Mouse (Mus musculus): ENCODE measurements around the gene Sema3f.

Sema3f gene

DNA sequence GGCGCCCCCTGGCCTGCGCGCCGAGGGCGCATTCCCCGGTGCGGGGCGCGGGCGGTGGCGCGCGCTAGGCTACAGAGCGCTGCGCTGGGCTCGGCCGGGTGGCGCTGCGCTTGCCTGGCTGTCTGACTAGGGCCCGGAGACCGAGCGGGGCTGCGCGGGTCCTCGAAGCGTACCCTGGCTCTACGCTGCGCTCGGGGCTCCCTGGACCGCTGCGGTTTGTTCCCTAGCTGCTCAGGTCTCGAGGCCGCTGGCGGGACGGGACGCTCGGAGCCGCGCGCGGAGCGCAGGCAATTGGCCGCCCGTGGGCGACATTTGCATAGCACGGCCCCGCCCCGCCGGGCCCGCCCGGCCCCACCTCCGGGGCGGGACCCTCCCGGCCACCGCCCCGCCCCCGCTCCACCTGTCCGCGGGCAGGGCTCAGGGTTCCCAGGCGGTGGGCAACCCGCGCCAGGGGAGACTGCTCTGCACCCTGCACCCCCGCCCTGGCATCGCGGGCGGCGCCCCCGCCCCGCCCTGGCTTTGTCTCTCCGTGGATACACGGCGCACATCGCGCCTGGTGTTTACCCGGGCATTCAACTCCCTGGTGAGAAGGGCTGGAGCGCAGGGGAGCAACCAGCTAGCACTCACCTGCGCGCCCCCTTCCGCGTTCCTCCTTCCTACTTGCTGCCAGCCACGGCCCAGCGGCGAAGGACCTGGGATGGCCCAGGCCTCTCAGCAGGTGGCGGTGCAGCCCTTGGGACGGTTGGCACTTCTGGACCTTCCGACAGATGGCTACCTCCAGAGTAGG lies at the start of gene Sema3f:
Gene Sema3f (minus strand): TSS at position 779 of the 787 bp plus-strand sequence.
- DNase-seq (ENCODE audit: low spot score in 2 of 2) = peak; percentile 79 to 81

DNA sequence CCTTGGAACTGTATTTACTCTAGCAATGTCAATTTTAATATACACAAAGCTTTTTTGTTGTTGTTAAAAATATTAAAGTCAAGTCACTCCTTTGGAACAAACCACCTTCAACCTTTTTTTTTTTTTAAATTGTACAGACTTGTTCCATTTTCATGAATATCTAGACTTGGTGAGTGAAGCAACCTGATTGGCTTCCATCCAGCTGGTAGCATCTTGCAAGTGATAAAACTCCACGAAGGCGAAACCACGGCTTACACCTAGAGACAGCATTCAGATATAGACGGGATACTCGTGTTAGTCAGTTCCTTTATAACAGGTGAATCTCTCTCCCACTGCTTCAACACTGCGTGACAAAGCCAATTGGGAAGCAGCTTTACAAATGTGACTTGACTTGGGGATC lies 49.3 kb upstream of the Sema3f start:
- DNase-seq (ENCODE audit: low spot score in 2 of 2) = no peak

DNA sequence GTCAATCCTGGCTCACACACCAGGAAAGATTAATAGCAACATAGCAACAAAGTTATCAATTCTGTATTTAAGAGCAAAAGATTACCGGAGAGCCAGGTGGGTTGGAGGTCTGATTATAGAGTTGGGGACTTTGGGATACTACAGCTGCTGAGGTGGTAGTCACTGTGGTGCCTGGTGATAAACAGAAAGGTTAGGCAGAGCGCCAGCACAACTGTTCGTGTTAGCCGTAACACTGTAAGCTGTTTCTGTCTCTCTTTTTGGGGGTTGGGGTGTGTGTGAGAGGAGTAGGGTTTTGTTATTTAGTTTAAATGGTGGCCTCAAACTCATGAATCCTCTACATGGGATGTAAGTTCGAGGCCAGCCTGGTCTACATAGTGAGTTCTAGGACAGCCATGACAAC lies 40.1 kb upstream of the Sema3f start:
- DNase-seq (ENCODE audit: low spot score in 2 of 2) = no peak

DNA sequence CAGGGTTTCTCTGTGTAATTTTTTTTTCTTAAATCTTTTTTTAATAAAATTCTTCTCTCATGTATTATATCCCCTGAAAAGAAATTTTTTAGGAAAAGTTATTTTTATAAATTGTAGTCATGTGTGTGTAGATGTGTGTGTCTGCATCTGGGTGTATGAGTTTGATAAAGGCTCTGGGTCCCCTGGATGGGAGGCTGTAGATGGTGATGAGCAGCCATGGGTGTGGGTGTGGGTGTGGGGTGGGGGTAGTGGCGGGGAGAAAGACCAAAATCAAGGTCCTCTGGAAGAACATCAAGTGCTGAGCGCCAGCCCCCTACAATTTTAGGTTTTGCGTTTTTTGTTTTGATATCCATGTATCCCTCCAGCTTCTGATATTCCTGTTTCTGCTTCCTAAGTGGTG lies 37.8 kb upstream of the Sema3f start:
- no peak for DNase-seq (ENCODE audit: low spot score in 2 of 2)

DNA sequence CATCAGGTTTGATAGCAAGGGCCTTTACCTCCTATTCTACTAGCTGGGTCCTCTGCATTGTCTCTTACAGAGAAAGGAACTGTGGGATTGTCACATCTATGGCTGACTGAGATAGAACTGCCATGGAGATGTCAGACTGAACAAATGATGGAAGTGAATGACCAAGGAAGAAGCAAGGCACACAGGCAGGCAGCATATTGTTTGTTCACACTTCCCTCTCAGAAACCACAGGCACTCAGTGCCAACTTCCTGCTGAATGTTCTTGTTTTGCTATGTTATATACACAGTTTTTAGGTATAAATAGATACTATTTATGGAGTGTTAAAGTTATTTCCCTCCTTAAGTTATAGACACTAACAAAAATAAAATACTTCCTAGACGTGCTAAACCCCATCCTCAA lies 37.0 kb upstream of the Sema3f start:
- no peak for DNase-seq (ENCODE audit: low spot score in 2 of 2)

DNA sequence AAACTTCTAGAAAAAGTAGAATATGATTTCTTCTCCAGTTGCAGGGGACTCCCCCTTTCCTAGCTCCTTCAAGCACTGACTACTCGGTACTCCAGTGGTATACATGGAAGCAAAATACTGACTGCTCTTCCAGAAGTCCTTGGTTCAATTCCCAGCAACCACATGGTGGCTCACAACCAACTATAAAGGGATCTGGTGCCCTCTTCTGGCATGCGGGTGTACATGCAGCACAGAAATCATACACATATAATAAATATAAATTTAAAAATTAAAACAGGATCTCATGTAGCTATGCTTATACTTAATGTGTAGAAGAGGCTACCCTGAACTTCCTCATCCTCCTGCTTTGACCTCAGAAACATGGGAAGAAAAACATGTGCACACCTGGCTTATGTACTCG lies 36.4 kb upstream of the Sema3f start:
- DNase-seq (ENCODE audit: low spot score in 2 of 2) = no peak

DNA sequence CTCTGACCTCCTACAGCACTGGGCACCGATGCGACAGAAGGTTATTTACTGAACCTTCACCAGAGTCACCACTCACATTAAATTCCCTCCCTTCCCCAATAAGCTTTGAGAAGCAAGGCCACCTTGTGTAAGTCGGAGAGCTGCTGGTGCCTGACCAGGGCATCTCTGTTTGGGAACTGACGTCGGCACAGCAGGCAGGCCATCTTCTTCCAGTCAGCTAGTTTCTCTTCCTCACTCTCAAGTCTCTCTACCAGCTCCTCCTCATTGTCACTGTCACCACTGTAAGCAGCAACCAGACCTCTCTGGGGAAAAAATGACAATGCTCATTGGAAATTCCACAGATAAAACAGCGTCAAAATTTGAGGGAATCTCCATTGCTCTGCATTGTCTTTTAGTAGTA lies 33.8 kb upstream of the Sema3f start:
- no peak for DNase-seq (ENCODE audit: low spot score in 2 of 2)

DNA sequence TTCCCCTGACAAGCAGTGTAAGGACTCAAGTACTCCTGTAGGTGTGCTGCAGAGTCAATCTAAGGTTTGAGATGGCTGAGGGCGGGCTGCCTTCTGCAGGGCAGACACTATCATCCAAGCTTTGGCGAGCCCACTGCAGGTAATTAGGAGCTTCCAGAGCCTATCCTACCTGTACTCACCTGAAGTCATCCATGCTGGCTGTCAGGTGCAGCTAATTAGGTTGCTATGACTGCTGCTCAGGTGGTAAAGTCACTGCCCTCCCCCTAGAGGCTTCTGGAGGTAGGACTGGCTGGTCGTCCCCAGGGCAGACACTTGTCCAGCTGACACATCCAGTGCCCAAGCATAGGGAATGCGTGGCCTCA lies 28.5 kb upstream of the Sema3f start:
- no peak for DNase-seq (ENCODE audit: low spot score in 2 of 2)

DNA sequence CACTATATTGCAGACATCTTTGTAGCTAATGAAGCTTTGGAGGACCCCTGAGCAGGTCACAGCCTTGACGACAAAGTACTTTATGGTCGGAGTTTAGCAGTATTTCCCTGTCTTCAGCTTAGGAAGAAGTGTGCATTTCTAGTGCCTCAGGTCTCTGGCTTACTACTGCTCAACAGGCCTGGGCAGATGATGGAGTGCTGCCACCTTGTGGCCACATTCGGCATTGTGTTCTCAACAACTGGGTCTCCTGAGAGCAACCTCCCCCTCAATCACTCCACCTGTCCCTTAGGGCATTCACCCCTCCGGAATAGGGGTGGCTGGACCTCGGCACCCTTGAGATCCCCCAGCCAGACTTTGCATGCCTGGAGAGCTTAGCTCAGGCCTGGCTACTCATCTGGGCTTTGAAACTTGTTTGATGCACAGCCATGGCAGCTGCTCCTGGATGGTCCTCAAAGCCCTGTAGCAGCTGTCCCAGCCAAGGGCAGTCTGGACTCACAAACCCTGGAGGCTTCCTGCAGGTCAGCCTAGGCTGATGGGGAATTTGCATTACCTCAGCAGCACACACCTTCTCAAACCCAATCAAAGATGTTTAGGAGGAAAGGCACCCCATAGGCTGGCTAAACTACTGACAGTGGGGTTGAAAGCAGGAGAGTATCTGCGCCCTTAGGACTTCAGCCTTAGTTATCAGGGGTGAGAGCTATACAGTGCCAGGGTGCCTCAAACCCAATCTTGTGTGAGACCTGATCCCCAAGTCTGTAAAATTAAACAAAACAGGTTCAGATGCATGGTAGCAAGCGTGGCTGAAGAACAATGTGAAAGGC lies 28.0 kb upstream of the Sema3f start:
- peak; percentile 78 to 90 for DNase-seq (ENCODE audit: low spot score in 2 of 2)

DNA sequence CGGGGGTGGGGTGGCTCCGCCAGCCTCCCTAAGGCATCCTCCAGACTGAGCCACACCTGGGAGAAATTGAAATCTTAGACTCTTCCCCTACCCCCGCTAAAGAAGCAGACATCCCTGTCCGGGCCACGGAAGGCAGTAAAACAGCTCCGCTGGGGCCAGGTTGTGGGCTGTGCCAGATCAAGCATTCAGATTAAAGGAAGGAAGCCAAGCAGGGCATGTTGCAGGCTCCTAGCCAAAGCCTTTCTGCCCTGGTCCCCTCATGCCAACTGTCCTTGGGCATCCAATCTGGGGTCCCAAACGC lies 25.9 kb upstream of the Sema3f start:
- DNase-seq (ENCODE audit: low spot score in 2 of 2) = no peak

DNA sequence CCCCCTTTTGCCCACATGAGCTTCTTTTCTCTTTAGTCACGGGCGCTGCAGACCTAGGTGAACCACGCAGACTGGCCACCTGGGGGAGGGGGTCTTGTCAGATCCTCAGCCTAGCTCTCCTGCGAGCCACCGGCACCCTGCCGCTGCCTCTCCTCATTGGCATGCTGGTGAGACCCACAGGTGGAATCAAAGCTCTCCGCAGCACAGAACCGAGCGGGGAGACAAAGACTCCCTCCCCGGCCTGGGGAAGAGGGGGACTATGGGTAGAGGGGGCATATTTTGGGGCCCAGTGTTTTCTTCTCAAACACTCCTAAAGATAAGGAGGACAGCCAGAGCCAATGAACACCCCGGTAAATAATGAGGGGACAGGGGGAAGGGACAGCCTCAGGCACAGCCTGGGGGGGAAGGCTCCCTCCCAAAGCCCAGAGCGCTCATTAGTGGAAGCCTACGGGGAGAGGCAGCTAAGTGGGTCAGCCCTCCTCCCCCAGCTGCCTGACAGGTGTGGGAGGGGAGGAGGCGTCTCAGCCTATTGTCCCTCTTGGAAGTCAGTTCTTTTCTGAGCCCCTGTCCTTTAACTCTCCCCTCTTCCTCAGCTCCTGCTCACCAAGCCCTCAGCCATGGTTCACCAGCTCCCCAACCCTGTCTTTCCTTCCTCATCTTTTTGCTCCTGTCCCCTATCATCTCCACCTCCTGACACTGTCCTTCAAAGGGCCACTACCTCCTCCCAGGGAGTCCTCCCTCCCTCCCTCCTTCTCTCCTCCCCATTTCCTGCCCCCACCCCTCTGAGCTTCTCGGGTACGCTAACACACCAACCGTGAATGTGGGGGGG lies 25.3 kb upstream of the Sema3f start:
- DNase-seq (ENCODE audit: low spot score in 2 of 2) = no peak

DNA sequence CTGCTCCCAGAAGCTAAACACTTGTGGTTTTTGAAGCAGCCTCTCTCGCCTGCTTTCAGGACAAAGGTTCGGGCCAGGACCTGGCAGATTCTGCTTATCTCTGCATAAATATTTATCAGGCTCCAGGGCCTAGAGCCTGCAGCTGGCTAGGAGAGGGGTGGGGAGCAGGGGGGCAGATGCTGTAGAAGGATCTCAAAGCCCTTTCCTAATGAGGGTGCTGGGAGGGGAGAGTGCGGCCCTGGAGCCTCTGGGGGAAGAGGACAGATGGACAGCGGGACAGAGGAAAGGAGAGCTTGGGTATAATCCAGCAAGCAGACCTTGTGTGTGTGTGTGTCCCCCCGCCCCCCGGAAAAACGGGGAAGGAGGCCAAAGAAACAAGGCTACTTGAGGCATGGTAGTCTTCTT lies 24.3 kb upstream of the Sema3f start:
- DNase-seq (ENCODE audit: low spot score in 2 of 2) = no peak

DNA sequence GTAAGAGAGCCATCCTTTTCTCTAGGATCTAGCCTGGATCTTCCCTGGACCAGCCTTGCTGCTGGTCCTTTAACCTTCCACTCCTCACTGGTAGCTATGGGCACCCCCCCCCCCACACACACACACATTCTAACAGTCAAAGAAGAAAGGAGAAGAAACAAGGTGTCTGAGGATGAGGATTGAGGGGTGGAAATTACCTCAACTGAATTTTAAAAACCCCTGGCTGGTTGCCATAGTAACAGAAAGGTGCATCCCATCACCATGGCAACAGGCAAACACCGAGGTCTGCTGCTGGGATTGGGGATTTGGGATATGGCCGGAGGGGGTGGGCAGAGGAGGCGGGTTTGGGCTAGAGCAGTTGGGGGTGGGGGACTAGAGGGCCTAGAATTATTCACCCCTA lies 19.4 kb upstream of the Sema3f start:
- no peak for DNase-seq (ENCODE audit: low spot score in 2 of 2)

DNA sequence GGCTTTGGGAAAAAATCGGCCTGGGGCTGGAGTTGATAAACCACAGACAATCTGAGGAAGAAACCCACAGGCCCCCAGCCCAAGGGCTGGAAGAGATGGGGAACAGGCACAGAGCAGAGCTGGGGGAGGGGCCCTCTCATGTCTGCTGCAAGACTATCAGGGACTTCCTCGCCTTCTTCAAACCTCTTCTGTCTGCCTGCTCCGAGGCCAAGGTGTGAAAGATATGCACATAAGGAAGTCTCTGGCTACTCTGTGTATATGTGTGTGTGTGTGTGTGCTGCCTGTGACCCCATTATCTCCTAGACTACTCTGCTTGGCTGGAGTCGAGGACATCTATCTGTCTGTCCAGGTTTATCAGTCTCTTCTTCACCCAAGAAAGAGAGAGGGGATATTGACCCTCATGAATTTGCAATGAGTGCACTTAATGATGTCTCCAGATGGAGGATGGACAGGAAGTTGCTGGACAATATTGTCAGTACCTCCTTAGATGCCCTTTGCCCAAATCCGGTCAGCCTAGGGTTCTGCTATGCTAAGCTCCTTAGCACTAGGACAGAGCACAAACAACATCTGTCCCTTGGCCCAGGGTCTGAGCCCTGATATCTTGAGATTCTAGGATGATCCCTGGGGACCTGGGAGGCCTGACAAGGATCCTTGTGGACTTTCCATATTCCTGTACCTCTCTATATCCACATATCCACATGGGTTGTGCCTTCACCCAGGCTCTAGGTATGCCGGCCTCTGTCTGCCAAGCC lies 18.8 kb upstream of the Sema3f start:
- DNase-seq (ENCODE audit: low spot score in 2 of 2) = no peak

DNA sequence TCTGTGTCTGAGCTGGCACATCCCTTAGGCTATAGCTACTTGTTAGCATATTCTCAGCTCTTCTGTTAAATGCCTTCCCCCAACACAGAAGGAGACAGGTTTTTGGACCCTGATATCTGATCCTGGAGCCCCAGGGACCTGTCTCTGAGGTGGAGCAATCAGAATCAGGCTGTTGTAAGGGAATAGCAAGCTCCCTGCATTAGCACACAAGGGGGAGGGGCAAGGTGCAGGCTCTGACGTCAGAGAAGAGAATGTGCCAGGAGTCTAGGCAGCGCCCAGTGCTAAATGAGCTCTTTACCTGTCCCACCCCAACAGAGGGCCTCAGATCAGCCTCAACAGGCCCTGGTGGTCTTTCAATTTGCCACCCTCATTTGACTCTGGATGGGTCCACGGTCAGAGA lies 16.8 kb upstream of the Sema3f start:
- DNase-seq (ENCODE audit: low spot score in 2 of 2) = no peak

DNA sequence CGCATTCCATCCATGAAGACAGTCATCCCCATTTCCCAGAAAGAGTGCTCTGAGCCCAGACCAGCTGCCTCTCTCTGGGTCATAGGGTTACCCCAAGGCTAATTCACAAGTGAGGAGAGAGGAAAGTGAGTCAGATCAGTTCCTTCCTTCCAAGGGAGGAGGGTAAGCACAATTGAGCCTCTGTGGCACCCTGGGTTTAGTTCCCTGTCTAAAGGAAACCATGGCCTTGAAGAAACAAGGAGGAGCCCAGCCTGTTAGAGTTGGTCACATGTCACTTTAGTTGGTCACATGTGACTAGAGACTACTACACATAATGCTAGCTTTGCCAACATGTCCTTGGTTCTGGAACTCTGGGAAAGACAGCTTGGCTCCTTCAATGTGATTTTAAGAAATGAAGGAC lies 14.5 kb upstream of the Sema3f start:
- DNase-seq (ENCODE audit: low spot score in 2 of 2) = no peak

DNA sequence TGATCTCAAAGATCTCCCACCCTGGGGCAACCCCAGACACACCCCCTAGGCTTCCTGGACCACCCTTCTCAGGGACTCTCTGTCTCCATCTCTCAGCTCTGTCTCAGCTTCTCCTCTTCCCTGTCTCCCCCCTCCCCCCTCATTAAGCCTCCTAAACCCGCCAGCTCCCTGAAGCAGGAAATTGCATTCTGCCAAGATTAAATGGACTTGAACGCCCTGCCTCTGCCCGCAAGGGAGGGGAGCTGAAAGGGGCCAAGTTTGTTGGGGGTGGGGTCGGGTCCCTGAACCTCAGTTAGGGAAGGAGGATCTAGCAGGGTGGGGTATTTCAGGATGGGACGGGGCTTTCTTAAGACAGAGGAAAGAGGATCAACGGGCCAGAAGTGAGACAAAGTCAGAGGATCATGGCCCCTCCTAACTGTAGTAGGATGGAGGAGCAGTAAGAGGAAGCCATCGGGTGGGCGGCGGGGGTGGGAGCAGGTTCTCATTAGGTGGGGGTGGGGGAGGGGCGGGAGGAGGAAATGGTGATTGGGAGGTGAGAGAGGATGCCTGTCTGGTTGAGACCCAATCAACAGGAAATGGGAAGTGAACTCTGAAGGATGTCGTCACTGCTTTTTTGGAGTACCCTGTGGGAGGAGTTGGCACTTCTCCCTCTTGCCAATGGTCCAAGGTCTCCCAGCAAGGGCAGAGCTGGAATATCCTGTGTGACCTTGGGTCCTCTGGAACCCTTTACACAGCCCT lies 13.7 kb upstream of the Sema3f start:
- no peak for DNase-seq (ENCODE audit: low spot score in 2 of 2)

DNA sequence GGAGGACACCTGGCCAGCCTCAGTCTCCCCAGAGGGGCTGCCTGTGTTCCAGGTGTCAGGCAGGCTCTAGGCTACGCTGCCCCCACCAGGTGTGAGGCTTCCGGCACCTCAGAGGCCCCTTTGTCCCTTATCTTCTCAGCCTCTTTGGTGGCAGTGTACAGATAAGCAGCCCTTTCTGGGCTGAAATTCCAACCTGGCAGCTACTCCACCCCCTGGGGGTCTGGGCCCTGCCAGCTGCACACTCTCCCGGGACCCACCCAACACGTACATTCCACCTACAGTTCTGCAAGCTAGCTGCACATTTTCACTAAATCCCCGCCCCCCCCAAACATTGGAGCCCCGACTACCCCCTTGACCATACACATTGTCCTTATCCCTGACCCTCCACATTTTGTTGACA lies 13.0 kb upstream of the Sema3f start:
- DNase-seq (ENCODE audit: low spot score in 2 of 2) = no peak

DNA sequence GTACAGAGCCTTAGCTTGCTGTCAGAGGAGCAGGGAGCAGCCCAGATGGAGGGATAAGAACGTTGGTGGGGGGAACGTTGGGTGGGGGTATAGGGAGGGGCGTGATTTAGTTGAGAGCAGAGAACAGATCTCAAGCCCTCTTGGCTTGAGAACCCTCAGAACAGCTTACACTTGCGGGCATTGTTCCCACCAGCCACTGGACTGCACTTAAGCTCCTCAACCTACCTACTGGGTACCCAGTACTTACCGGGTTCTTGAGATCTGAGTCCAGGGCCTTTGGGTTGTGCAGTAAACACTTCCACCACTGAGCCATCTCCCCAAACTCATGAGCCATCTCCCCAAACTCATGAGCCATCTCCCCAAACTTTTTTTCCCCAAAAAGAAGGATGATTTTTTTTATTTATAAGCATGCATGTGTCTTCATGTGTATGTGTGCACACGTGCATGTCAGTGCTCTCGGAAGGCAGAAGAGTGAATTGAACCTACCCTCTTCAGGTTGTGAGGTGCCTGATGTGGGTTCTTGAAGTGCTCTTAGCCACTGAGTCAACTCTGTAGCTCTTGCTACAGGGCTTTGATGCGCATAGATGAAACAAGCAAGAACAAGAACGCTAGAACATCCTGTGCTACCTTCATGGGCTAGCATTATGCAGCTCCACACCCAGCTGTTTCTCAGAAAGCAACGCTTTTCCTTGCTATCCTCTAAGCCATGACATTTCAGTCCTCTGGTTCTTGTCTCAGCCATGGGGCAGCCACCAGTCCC lies 8.7 kb upstream of the Sema3f start:
- DNase-seq (ENCODE audit: low spot score in 2 of 2) = no peak

DNA sequence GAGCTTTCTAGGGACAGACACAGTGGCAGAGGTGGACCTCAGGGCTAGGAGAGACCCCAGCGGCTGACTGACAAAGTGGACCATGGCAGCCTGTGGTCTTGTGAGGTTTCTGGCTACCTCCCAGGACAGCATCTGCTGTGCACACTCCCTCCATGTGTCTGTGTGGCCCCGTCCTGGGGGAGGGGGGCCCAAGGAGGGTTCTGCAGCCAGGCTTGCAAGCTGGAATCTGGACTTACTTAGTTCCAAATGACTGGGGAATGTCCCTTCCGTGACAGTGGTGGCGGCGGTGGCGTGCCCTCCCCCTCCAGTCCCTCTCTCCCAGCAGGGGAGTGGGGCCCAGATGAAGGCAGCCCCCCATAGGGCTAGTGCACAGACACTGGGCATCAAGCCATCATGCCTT lies 6.7 kb upstream of the Sema3f start:
- DNase-seq (ENCODE audit: low spot score in 2 of 2) = no peak

DNA sequence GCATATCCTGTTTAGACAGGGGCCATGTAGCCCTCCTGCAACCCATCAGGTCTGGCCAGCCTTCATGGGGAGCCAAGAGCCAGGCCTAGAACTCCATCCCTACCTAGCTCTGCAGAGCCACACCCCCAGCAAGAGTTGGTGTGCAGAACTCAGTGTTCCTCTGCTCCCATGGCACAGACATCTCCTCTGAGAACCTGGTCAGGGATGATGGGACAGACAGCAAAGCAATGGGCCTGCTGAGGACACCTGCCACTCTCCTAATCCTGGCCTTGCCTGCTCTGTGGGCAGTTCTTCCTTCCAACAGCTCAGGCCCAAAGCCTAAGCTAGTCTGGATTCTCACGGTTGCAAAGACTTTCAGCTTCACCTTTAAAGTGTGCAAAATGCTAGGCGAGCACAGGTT lies 5.4 kb upstream of the Sema3f start:
- no peak for DNase-seq (ENCODE audit: low spot score in 2 of 2)

Data from urinary bladder, postnatal 4 days (tissue).